Mouse (Mus musculus) ES-E14 (cell line): ENCODE results near the gene Kcnc4. TPM values are rescaled to one million over a fixed set of nuclear protein-coding genes. Genes with fewer than 3 reads are reported as not detected.

Experiments used
- DNase-seq: peaks from one replicate; pipeline ENCODE4 v3.0.0-alpha.2; 2013; ENCODE audit warnings: low read depth, low spot score
- H3K27ac ChIP-seq: 2 replicates; pipeline ENCODE4 v1.5.1; 2012; ENCODE audit warnings: low read depth, mild to moderate bottlenecking, low read length, moderate library complexity, mixed read lengths; ENCODE audit not compliant: poor library complexity, insufficient read depth, severe bottlenecking
- H3K36me3 ChIP-seq: 2 replicates; pipeline ENCODE4 v1.6.1; 2012; ENCODE audit warnings: mild to moderate bottlenecking, low read length, moderate library complexity, mixed read lengths; ENCODE audit not compliant: control insufficient read depth, poor library complexity, insufficient read depth, severe bottlenecking
- H3K4me1 ChIP-seq, 2 experiments: fragments of 150-350 bp in 1 of 2; sonication (generic) in 1 of 2; 2 replicates each; pipeline ENCODE4 v1.6.1; 2012; ENCODE audit warnings: low read length in 2 of 2, mild to moderate bottlenecking in 1 of 2, mixed read lengths in 1 of 2; ENCODE audit not compliant: control insufficient read depth in 2 of 2, insufficient read depth in 2 of 2, poor library complexity in 1 of 2
- H3K4me3 ChIP-seq, 2 experiments: fragments of 150-350 bp in 1 of 2; sonication (generic) in 1 of 2; 2 replicates each; pipeline ENCODE4 v1.5.1; 2012; ENCODE audit warnings: low read length in 2 of 2, low read depth in 1 of 2, mild to moderate bottlenecking in 1 of 2, mixed read lengths in 1 of 2; ENCODE audit not compliant: insufficient read depth in 1 of 2, poor library complexity in 1 of 2, severe bottlenecking in 1 of 2
- H3K9ac ChIP-seq: 2 replicates; pipeline ENCODE4 v1.6.1; 2012; ENCODE audit warnings: low read depth, mild to moderate bottlenecking, low read length, mixed read lengths; ENCODE audit not compliant: poor library complexity, insufficient read depth, severe bottlenecking
- H3K9me3 ChIP-seq: fragments of 150-350 bp; sonication (generic); 2 replicates; pipeline ENCODE4 v1.6.1; 2012; ENCODE audit warnings: low read depth, mild to moderate bottlenecking, low read length; ENCODE audit not compliant: control insufficient read depth, insufficient read depth
- CHD2 ChIP-seq: IDR thresholded peaks from 2 replicates; pipeline ENCODE4 v1.6.1; 2014; ENCODE audit warnings: mild to moderate bottlenecking, low read depth, low read length, inconsistent platforms
- HCFC1 ChIP-seq: IDR thresholded peaks from 2 replicates; pipeline ENCODE4 v1.6.1; 2012; ENCODE audit warnings: low read length, inconsistent platforms, borderline replicate concordance; ENCODE audit not compliant: insufficient read depth
- MAFK ChIP-seq: IDR thresholded peaks from 2 replicates; pipeline ENCODE4 v1.6.1; 2014; ENCODE audit warnings: mild to moderate bottlenecking, low read depth, low read length, inconsistent platforms; ENCODE audit not compliant: insufficient read depth
- ZC3H11A ChIP-seq: IDR thresholded peaks from 2 replicates; pipeline ENCODE4 v1.6.1; 2012; ENCODE audit warnings: low read depth, mild to moderate bottlenecking, inconsistent platforms, low read length, borderline replicate concordance
- ZNF384 ChIP-seq: IDR thresholded peaks from 2 replicates; pipeline ENCODE4 v1.6.1; 2012; ENCODE audit warnings: low read depth, low read length, inconsistent platforms
- in situ Hi-C, 2 experiments: fragments of 600-800 bp; cut with MboI; formaldehyde crosslinking; loops; one replicate each; pipeline ENCODE4 v1.15.1; 2025; ENCODE audit warnings: low sequenced_read_pairs in 2 of 2, inconsistent platforms in 1 of 2; ENCODE audit not compliant: unreplicated experiment in 2 of 2
- total RNA-seq: library from RNA; depleted of rRNA; stranded (reverse); fragments of 300-350 nt; gene quantifications from 2 replicates; pipeline ENCODE4 v1.2.3, GENCODE M21; 2012

Gene Kcnc4
- total RNA-seq, 1 experiment = 0.36 TPM

DNA sequence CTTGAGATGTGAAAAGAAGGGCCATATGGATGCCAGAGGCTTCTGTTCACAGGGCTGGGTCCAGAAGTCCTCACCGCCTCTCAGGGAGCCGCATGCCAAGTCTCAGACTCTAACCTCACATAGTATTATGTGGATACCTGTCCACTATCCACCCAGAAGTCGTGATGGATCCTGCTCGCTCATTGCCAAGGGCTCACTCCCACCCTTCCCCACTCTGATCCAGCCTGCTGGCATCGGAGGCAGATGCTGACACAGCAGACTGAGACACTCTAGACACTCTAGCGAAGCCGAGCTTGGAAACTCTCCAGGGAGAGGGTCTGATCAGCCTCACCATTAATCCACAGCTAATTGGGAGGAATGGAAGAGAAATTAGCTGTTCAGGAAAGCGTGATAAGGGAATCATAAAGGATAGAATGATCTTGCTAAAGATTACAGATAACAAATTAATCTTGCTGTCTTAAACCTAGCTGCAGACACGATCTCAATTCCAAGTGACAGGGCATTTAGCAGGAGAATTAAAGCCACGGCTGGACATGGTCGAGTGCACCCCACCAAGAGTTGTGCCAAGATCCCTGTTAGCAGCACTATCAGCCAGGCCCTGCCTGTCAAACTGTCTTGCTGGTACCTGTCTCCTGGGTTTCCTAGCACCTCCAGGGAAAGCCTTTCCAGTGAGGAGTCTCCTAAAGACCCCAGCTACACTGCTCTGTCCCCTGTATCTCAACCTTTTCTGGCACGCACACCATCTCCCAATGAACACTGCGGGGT, 36.9 kb upstream of the Kcnc4 start:
- no peak for DNase-seq
- H3K27ac ChIP-seq = no peak overlapping the region
- in situ Hi-C loops = no loop called here

DNA sequence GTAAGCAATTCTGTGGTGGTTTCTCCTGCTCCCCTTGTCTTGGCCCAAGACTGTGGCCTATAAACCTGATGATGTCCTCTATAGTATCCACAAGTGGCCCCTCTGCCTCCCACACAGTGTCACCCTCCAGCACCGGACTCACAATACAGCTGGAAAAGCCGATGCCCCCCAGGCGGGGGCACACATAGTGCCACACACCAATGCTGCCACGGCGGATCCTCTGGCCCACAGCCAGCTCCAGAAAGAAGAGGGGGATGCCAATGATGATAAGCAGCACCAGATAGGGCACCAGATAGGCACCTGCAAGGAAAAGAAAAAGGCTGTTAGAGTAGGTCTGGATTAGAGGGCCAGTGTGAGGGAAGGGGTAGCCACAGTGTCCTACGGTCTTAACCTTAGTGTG, 36.2 kb upstream of the Kcnc4 start:
- Histone ChIP-seq H3K4me1 (no peaks in the 10 kb centered on the region), H3K9ac (no peak overlapping the region), H3K4me3 (no peak overlapping the region), H3K27ac (no peak overlapping the region), H3K36me3 (no peaks in the 10 kb centered on the region), H3K9me3 (no peaks in the 10 kb centered on the region)
- no peak for DNase-seq
- in situ Hi-C loops = no loop called here
- TF ChIP-seq MAFK (no peak), CHD2 (no peak), ZNF384 (no peak), ZC3H11A (no peak), HCFC1 (no peak)

More for the DNA sequence above, 36.9 kb upstream of the Kcnc4 start:
- no peaks in the 10 kb centered on the region for H3K9me3 ChIP-seq
- H3K36me3 ChIP-seq = no peaks in the 10 kb centered on the region
- no peak for TF ChIP-seq MAFK
- no peak for TF ChIP-seq CHD2
- no peak for TF ChIP-seq ZC3H11A
- no peak for TF ChIP-seq HCFC1
- no peak for TF ChIP-seq ZNF384
- no peak overlapping the region for H3K4me3 ChIP-seq
- no peaks in the 10 kb centered on the region for H3K4me1 ChIP-seq
- no peak overlapping the region for H3K9ac ChIP-seq

DNA sequence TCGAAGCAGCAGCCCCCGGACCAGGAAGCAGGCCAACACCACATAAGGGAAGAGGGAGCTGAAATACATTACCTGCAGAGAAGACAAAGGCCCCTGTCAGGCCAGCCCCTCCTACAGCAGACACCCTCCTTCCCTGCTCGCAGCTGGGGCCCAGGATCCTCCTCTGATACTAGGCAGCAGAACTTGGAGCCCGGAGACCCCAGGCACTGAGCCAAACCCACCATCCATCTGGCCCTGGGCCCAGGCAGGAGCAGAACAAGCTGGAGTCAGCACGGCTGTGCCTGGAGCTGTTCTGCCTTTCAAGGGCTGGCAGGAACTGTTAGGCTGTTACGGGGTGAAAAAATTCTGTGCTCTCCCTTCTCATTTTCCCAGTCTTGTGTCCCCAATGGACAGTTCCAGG, 32.1 kb upstream of the Kcnc4 start:
- TF ChIP-seq HCFC1 (no peak), ZC3H11A (no peak), MAFK (no peak), ZNF384 (no peak), CHD2 (no peak)
- DNase-seq = no peak
- Histone ChIP-seq H3K9ac (no peak overlapping the region), H3K4me3 (no peak overlapping the region), H3K27ac (no peak overlapping the region), H3K4me1 (no peaks in the 10 kb centered on the region), H3K36me3 (no peaks in the 10 kb centered on the region), H3K9me3 (no peaks in the 10 kb centered on the region)
- in situ Hi-C loops = no loop called here

- DNase-seq = no peak
- H3K27ac ChIP-seq = no peak overlapping the region
- no peaks in the 10 kb centered on the region for H3K4me1 ChIP-seq
- in situ Hi-C loops = no loop called here
- no peaks in the 10 kb centered on the region for H3K36me3 ChIP-seq
- no peak overlapping the region for H3K9ac ChIP-seq
- H3K4me3 ChIP-seq = no peak overlapping the region
- no peak for TF ChIP-seq ZC3H11A
- no peak for TF ChIP-seq ZNF384
- no peak for TF ChIP-seq CHD2
- TF ChIP-seq MAFK = no peak
- H3K9me3 ChIP-seq = no peaks in the 10 kb centered on the region
These were observed 29.3 kb upstream of the Kcnc4 start for GRCm38 (mm10) chr3:107488637-107489036.

DNA sequence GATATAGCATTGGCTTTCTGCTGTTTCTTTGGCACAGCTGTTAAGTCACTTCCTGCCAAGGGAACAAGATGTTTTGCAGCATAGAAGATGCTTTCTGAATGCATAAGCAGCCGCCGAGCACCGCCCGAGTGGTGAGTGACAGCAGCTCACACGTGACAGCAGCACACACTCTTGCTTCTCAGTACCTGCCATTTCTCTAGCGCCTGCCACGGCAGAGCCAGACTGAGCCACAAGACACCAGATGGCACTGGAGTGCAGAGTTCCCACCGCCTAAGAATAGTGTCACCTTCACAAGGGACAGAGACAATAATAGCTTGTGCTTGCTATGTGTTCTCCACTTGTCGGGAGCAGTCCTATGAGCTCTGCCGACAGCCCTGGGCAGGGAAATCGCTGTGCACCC, 23.9 kb upstream of the Kcnc4 start:
- TF ChIP-seq CHD2 (no peak), ZC3H11A (no peak), MAFK (no peak), HCFC1 (no peak), ZNF384 (no peak)
- Histone ChIP-seq H3K4me1 (no peaks in the 10 kb centered on the region), H3K27ac (no peak overlapping the region), H3K4me3 (no peak overlapping the region), H3K36me3 (no peaks in the 10 kb centered on the region), H3K9ac (no peak overlapping the region), H3K9me3 (no peaks in the 10 kb centered on the region)
- in situ Hi-C loops = no loop called here
- no peak for DNase-seq
